Mouse (Mus musculus): ENCODE measurements around the gene Cd300lb. TPM values are rescaled to one million over a fixed set of nuclear protein-coding genes. Genes with fewer than 3 reads are reported as not detected.
"Not testable (repeated sequence)": the region's sequence is repeated elsewhere in the genome, so short reads cannot be mapped to it uniquely, and the experiment has no call there.

Gene Cd300lb
- polyA plus RNA-seq, 1 experiment: not detected

GRCm38 (mm10) chr11:114914978-114915377, 19.2 kb downstream of the Cd300lb start:
- H3K36me3 ChIP-seq (ENCODE audit: control insufficient read depth, insufficient read depth, low read length, poor library complexity, severe bottlenecking): no peaks in the 10 kb centered on the region
- no peaks in the 10 kb centered on the region for H3K9me3 ChIP-seq (replicated peaks; ENCODE audit: control insufficient read depth, insufficient read depth, low read length, poor library complexity, severe bottlenecking)
- H3K9ac ChIP-seq (ENCODE audit: low read depth, poor library complexity, severe bottlenecking): no peak overlapping the region
- no peak overlapping the region for H3K4me3 ChIP-seq (ENCODE audit: low read depth, low read length)
- H3K27me3 ChIP-seq (ENCODE audit: control insufficient read depth, insufficient read depth, low read length, poor library complexity, severe bottlenecking): no peaks in the 10 kb centered on the region
- TF ChIP-seq POLR2A (IDR thresholded peaks at IDR 0.05; ENCODE audit: insufficient read depth, low read length) (no peak), EP300 (IDR thresholded peaks at IDR 0.05; ENCODE audit: insufficient read depth, low read depth, low read length) (no peak), CTCF (IDR thresholded peaks at IDR 0.05; ENCODE audit: low read depth, low read length) (no peak)
- H3K27ac ChIP-seq (ENCODE audit: insufficient read depth, low read length): no peak overlapping the region
- H3K4me1 ChIP-seq (ENCODE audit: control insufficient read depth, insufficient read depth, low read length): no peaks in the 10 kb centered on the region

GRCm38 (mm10) chr11:114912847-114913246, 21.3 kb downstream of the Cd300lb start:
- Histone ChIP-seq H3K9ac (ENCODE audit: low read depth, poor library complexity, severe bottlenecking) (no peak overlapping the region), H3K4me3 (ENCODE audit: low read depth, low read length) (no peak overlapping the region)
- TF ChIP-seq CTCF (IDR thresholded peaks at IDR 0.05; ENCODE audit: low read depth, low read length) (peak; percentile 90), EP300 (IDR thresholded peaks at IDR 0.05; ENCODE audit: insufficient read depth, low read depth, low read length) (no peak), POLR2A (IDR thresholded peaks at IDR 0.05; ENCODE audit: insufficient read depth, low read length) (no peak)

GRCm38 (mm10) chr11:114909538-114909937, 24.6 kb downstream of the Cd300lb start:
- not testable (repeated sequence) for H3K9me3 ChIP-seq (replicated peaks; ENCODE audit: control insufficient read depth, insufficient read depth, low read length, poor library complexity, severe bottlenecking); H3K27ac ChIP-seq (ENCODE audit: insufficient read depth, low read length); H3K36me3 ChIP-seq (ENCODE audit: control insufficient read depth, insufficient read depth, low read length, poor library complexity, severe bottlenecking); H3K4me1 ChIP-seq (ENCODE audit: control insufficient read depth, insufficient read depth, low read length); H3K9ac ChIP-seq (ENCODE audit: low read depth, poor library complexity, severe bottlenecking); H3K27me3 ChIP-seq (ENCODE audit: control insufficient read depth, insufficient read depth, low read length, poor library complexity, severe bottlenecking); H3K4me3 ChIP-seq (ENCODE audit: low read depth, low read length)
- TF ChIP-seq CTCF (IDR thresholded peaks at IDR 0.05; ENCODE audit: low read depth, low read length): peak; percentile 58

More at GRCm38 (mm10) chr11:114912847-114913246, 21.3 kb downstream of the Cd300lb start:
- Histone ChIP-seq H3K27ac (ENCODE audit: insufficient read depth, low read length) (no peak overlapping the region), H3K27me3 (ENCODE audit: control insufficient read depth, insufficient read depth, low read length, poor library complexity, severe bottlenecking) (no peaks in the 10 kb centered on the region), H3K36me3 (ENCODE audit: control insufficient read depth, insufficient read depth, low read length, poor library complexity, severe bottlenecking) (no peaks in the 10 kb centered on the region), H3K4me1 (ENCODE audit: control insufficient read depth, insufficient read depth, low read length) (no peaks in the 10 kb centered on the region), H3K9me3 (replicated peaks; ENCODE audit: control insufficient read depth, insufficient read depth, low read length, poor library complexity, severe bottlenecking) (no peaks in the 10 kb centered on the region)

GRCm38 (mm10) chr11:114908086-114908485, 26.1 kb downstream of the Cd300lb start:
- TF ChIP-seq CTCF (IDR thresholded peaks at IDR 0.05; ENCODE audit: low read depth, low read length) (no peak), POLR2A (IDR thresholded peaks at IDR 0.05; ENCODE audit: insufficient read depth, low read length) (no peak), EP300 (IDR thresholded peaks at IDR 0.05; ENCODE audit: insufficient read depth, low read depth, low read length) (no peak)
- no peak overlapping the region for H3K27ac ChIP-seq (ENCODE audit: insufficient read depth, low read length)
- no peaks in the 10 kb centered on the region for H3K9me3 ChIP-seq (replicated peaks; ENCODE audit: control insufficient read depth, insufficient read depth, low read length, poor library complexity, severe bottlenecking)
- H3K9ac ChIP-seq (ENCODE audit: low read depth, poor library complexity, severe bottlenecking): no peak overlapping the region
- H3K4me3 ChIP-seq (ENCODE audit: low read depth, low read length): no peak overlapping the region
- no peaks in the 10 kb centered on the region for H3K27me3 ChIP-seq (ENCODE audit: control insufficient read depth, insufficient read depth, low read length, poor library complexity, severe bottlenecking)
- no peaks in the 10 kb centered on the region for H3K36me3 ChIP-seq (ENCODE audit: control insufficient read depth, insufficient read depth, low read length, poor library complexity, severe bottlenecking)
- H3K4me1 ChIP-seq (ENCODE audit: control insufficient read depth, insufficient read depth, low read length): no peaks in the 10 kb centered on the region

- no peaks in the 10 kb centered on the region for H3K9me3 ChIP-seq (replicated peaks; ENCODE audit: control insufficient read depth, insufficient read depth, low read length, poor library complexity, severe bottlenecking)
- TF ChIP-seq CTCF (IDR thresholded peaks at IDR 0.05; ENCODE audit: low read depth, low read length) (no peak), EP300 (IDR thresholded peaks at IDR 0.05; ENCODE audit: insufficient read depth, low read depth, low read length) (no peak), POLR2A (IDR thresholded peaks at IDR 0.05; ENCODE audit: insufficient read depth, low read length) (no peak)
- H3K27ac ChIP-seq (ENCODE audit: insufficient read depth, low read length): no peak overlapping the region
- H3K4me3 ChIP-seq (ENCODE audit: low read depth, low read length): no peak overlapping the region
- H3K27me3 ChIP-seq (ENCODE audit: control insufficient read depth, insufficient read depth, low read length, poor library complexity, severe bottlenecking): no peaks in the 10 kb centered on the region
- no peaks in the 10 kb centered on the region for H3K36me3 ChIP-seq (ENCODE audit: control insufficient read depth, insufficient read depth, low read length, poor library complexity, severe bottlenecking)
- no peaks in the 10 kb centered on the region for H3K4me1 ChIP-seq (ENCODE audit: control insufficient read depth, insufficient read depth, low read length)
- H3K9ac ChIP-seq (ENCODE audit: low read depth, poor library complexity, severe bottlenecking): no peak overlapping the region
Measured at GRCm38 (mm10) chr11:114907567-114907966, 26.6 kb downstream of the Cd300lb start.

GRCm38 (mm10) chr11:114903224-114903623, 31.0 kb downstream of the Cd300lb start:
- Histone ChIP-seq H3K9me3 (replicated peaks; ENCODE audit: control insufficient read depth, insufficient read depth, low read length, poor library complexity, severe bottlenecking) (no peaks in the 10 kb centered on the region), H3K4me1 (ENCODE audit: control insufficient read depth, insufficient read depth, low read length) (no peaks in the 10 kb centered on the region), H3K27me3 (ENCODE audit: control insufficient read depth, insufficient read depth, low read length, poor library complexity, severe bottlenecking) (no peaks in the 10 kb centered on the region), H3K27ac (ENCODE audit: insufficient read depth, low read length) (no peak overlapping the region), H3K4me3 (ENCODE audit: low read depth, low read length) (no peak overlapping the region), H3K36me3 (ENCODE audit: control insufficient read depth, insufficient read depth, low read length, poor library complexity, severe bottlenecking) (no peaks in the 10 kb centered on the region), H3K9ac (ENCODE audit: low read depth, poor library complexity, severe bottlenecking) (no peak overlapping the region)
- no peak for TF ChIP-seq CTCF (IDR thresholded peaks at IDR 0.05; ENCODE audit: low read depth, low read length)
- TF ChIP-seq EP300 (IDR thresholded peaks at IDR 0.05; ENCODE audit: insufficient read depth, low read depth, low read length): no peak
- TF ChIP-seq POLR2A (IDR thresholded peaks at IDR 0.05; ENCODE audit: insufficient read depth, low read length): no peak
